ENCODE assay signal across 14 mouse cellular contexts in genomic region chr13:36540231-36540630, GRCm38 (mm10).
DNase-seq lines count a peak whose midpoint lies in the region; ATAC-seq and TF ChIP-seq lines count a peak whose summit lies in the region.
"Had no signal": no experiment of that assay in that cellular context is flagged by ENCODE, and none has a peak within 500 bp of the region (broad histone marks: within the 10 kb centered on the region; RNA-seq: fewer than 3 reads in every experiment).

No protein-coding gene starts in this region.

- H3K36me3 ChIP-seq in kidney, postnatal 0 days (ENCODE audit: insufficient read depth, low read length): no peaks in the 10 kb centered on the region
- H3K36me3 ChIP-seq in embryonic facial prominence, embryonic 14.5 days (ENCODE audit: control insufficient read depth, insufficient read depth, low read length): no peaks in the 10 kb centered on the region
- H3K36me3 ChIP-seq: heart, embryonic 15.5 days had no signal

- H3K9me3 ChIP-seq in kidney, postnatal 0 days (replicated peaks; ENCODE audit: low read length): no peaks in the 10 kb centered on the region
- no peaks in the 10 kb centered on the region for H3K9me3 ChIP-seq in embryonic facial prominence, embryonic 14.5 days (ENCODE audit: control insufficient read depth, low read length)
- H3K9me3 ChIP-seq: G1E; heart, embryonic 15.5 days had no signal

- 0 out of 2 replicates have a peak, but pooled peaks have one; percentile 18 for ATAC-seq in kidney, postnatal 0 days (replicated peaks; ENCODE audit: low FRiP score, low read depth)
- peak; percentile 34; the same call in 1 of the 2 replicates for ATAC-seq in embryonic facial prominence, embryonic 14.5 days (ENCODE audit: low read depth)

- peak; percentile 15 for DNase-seq in kidney, postnatal 0 days (ENCODE audit: low spot score)
- DNase-seq in kidney, adult 8-10 months: no peak
- peak; percentile 24 for DNase-seq in embryonic facial prominence, embryonic 14.5 days (ENCODE audit: low spot score)
- DNase-seq in heart, postnatal 36 days: peak; percentile 18 to 36
- peak; percentile 19 for DNase-seq in lung, postnatal 25 days (ENCODE audit: low spot score)
- DNase-seq in spleen, adult 12 weeks (ENCODE audit: low spot score): no peak
- no peak for DNase-seq in testis, postnatal 14 days (ENCODE audit: low spot score)
- DNase-seq: adrenal gland, adult 2 months; cerebellum, adult 2 months had no signal

- no peak overlapping the region for H3K4me2 ChIP-seq in kidney, postnatal 0 days (ENCODE audit: low read length)
- H3K4me2 ChIP-seq in embryonic facial prominence, embryonic 14.5 days (ENCODE audit: low read depth, low read length): no peak overlapping the region
- H3K4me2 ChIP-seq: heart, embryonic 15.5 days; liver, embryonic 11.5 days had no signal

- WGBS in kidney, postnatal 0 days: 35% methylated on average over 10 of the region's 10 CpGs
- 45% methylated on average over 10 of the region's 10 CpGs for WGBS in embryonic facial prominence, embryonic 14.5 days

- H3K27ac ChIP-seq in kidney, postnatal 0 days: no peak overlapping the region
- no peak overlapping the region for H3K27ac ChIP-seq in embryonic facial prominence, embryonic 14.5 days (replicated peaks; ENCODE audit: low read depth, low read length)
- H3K27ac ChIP-seq: heart, embryonic 15.5 days had no signal

- no peak overlapping the region for H3K9ac ChIP-seq in kidney, postnatal 0 days (ENCODE audit: low read depth, low read length)
- H3K9ac ChIP-seq in embryonic facial prominence, embryonic 14.5 days (ENCODE audit: low read depth, low read length): no peak overlapping the region
- H3K9ac ChIP-seq: heart, embryonic 15.5 days had no signal

- intact Hi-C loops in heart, postnatal 36 days (cut with DNase I): no loop called here

- no peaks in the 10 kb centered on the region for H3K4me1 ChIP-seq in kidney, postnatal 0 days (replicated peaks; ENCODE audit: insufficient read depth, low read length)
- H3K4me1 ChIP-seq in embryonic facial prominence, embryonic 14.5 days (ENCODE audit: control insufficient read depth, insufficient read depth, low read length): peaks cover 4% of the 10 kb centered on the region; the same call in 1 of the 2 replicates

- 0 out of 2 replicates have a peak, but pooled peaks have one; percentile 28 for TF ChIP-seq CTCF in kidney, postnatal 0 days (IDR thresholded peaks at IDR 0.05; ENCODE audit: low read depth)

- H3K4me3 ChIP-seq in kidney, postnatal 0 days (replicated peaks; ENCODE audit: low read depth, low read length): no peak overlapping the region
- no peak overlapping the region for H3K4me3 ChIP-seq in embryonic facial prominence, embryonic 14.5 days (ENCODE audit: low read depth, low read length)
- H3K4me3 ChIP-seq: erythroblast, embryonic 14.5 days; heart, embryonic 15.5 days; myocyte had no signal

- H3K27me3 ChIP-seq in kidney, postnatal 0 days (ENCODE audit: insufficient read depth, low read length): no peaks in the 10 kb centered on the region
- no peaks in the 10 kb centered on the region for H3K27me3 ChIP-seq in embryonic facial prominence, embryonic 14.5 days (replicated peaks; ENCODE audit: control insufficient read depth, insufficient read depth, low read length)
- H3K27me3 ChIP-seq: heart, embryonic 15.5 days had no signal

Comparison
In these comparisons a context has a peak if more than half of its experiments do, and no peak if none do; other contexts are left out.
1. DNase-seq: peak in kidney, postnatal 0 days (single experiment), embryonic facial prominence, embryonic 14.5 days (single experiment), heart, postnatal 36 days (2 of 2) and lung, postnatal 25 days (single experiment); none in kidney, adult 8-10 months (0 of 2), spleen, adult 12 weeks (single experiment) and testis, postnatal 14 days (single experiment).